Mouse (Mus musculus): Measurements from ENCODE around the gene Ndc1.

DNA sequence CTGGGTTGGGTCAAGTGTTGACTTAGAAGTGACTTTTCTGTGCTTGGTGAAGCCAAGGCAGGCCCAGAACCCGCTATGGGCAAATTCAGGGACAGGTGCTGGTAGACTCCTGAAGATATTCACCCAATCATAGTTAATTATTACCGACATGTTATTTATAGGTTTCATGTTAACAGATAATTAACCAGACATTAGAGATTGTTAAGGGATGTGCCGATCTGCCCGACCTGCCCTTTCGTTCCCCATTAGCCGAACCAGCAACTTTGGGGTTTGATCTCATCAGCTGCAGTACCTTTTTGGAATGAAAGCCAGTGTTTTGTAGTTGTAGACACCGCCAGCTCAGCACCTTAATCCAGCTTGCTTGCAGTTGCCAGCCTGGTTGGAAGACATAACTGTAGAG lies 68.9 kb downstream of the Ndc1 start:
- no peak for TF ChIP-seq CTCF (IDR thresholded peaks at IDR 0.05; ENCODE audit: borderline replicate concordance, insufficient read depth, low read depth, low read length)
- TF ChIP-seq POLR2A (IDR thresholded peaks at IDR 0.05; ENCODE audit: borderline replicate concordance, insufficient read depth, low read length) = no peak
